Mouse (Mus musculus): ENCODE results near the gene Cyp1a1. TPM values are rescaled to one million over a fixed set of nuclear protein-coding genes. Genes with fewer than 3 reads are reported as not detected.

The Cyp1a1 gene
- polyA plus RNA-seq, 1 experiment from 2014 or later, result 0.08 TPM

GRCm38 (mm10) chr9:57724701-57725100 lies 37.0 kb downstream of the Cyp1a1 start:
- 95% methylated on average over 3 of the region's 3 CpGs for WGBS
- ATAC-seq (ENCODE audit: low FRiP score, low TSS enrichment), result no peak
- Histone ChIP-seq H3K27ac (ENCODE audit: low read depth, low read length) (no peak overlapping the region), H3K4me1 (ENCODE audit: control insufficient read depth, insufficient read depth, low read length) (no peaks in the 10 kb centered on the region), H3K4me3 (ENCODE audit: low read length) (no peak overlapping the region), H3K9ac (ENCODE audit: low read depth, low read length) (no peak overlapping the region), H3K9me3 (ENCODE audit: control insufficient read depth, low read length) (no peaks in the 10 kb centered on the region), H3K27me3 (ENCODE audit: control insufficient read depth, insufficient read depth, low read length) (no peaks in the 10 kb centered on the region), H3K4me2 (replicated peaks; ENCODE audit: low read depth, low read length) (no peak overlapping the region), H3K36me3 (ENCODE audit: control insufficient read depth, insufficient read depth, low read length) (peaks cover 55% of the 10 kb centered on the region)

GRCm38 (mm10) chr9:57728312-57728711 lies 40.6 kb downstream of the Cyp1a1 start:
- ATAC-seq (ENCODE audit: low FRiP score, low TSS enrichment), result no peak
- WGBS, result 100% methylated on average over 1 of the region's 1 CpGs
- H3K36me3 ChIP-seq (ENCODE audit: control insufficient read depth, insufficient read depth, low read length), result peaks cover 47% of the 10 kb centered on the region
- no peaks in the 10 kb centered on the region for H3K9me3 ChIP-seq (ENCODE audit: control insufficient read depth, low read length)
- H3K9ac ChIP-seq (ENCODE audit: low read depth, low read length), result no peak overlapping the region
- H3K4me2 ChIP-seq (replicated peaks; ENCODE audit: low read depth, low read length), result no peak overlapping the region
- no peak overlapping the region for H3K4me3 ChIP-seq (ENCODE audit: low read length)
- no peaks in the 10 kb centered on the region for H3K27me3 ChIP-seq (ENCODE audit: control insufficient read depth, insufficient read depth, low read length)
- H3K27ac ChIP-seq (ENCODE audit: low read depth, low read length), result no peak overlapping the region
- H3K4me1 ChIP-seq (ENCODE audit: control insufficient read depth, insufficient read depth, low read length), result no peaks in the 10 kb centered on the region

GRCm38 (mm10) chr9:57733606-57734005 lies 45.9 kb downstream of the Cyp1a1 start:
- Histone ChIP-seq H3K27ac (ENCODE audit: low read depth, low read length) (no peak overlapping the region), H3K9me3 (ENCODE audit: control insufficient read depth, low read length) (no peaks in the 10 kb centered on the region), H3K9ac (ENCODE audit: low read depth, low read length) (no peak overlapping the region), H3K36me3 (ENCODE audit: control insufficient read depth, insufficient read depth, low read length) (peaks cover 27% of the 10 kb centered on the region), H3K4me3 (ENCODE audit: low read length) (no peak overlapping the region), H3K4me1 (ENCODE audit: control insufficient read depth, insufficient read depth, low read length) (no peaks in the 10 kb centered on the region), H3K4me2 (replicated peaks; ENCODE audit: low read depth, low read length) (no peak overlapping the region), H3K27me3 (ENCODE audit: control insufficient read depth, insufficient read depth, low read length) (no peaks in the 10 kb centered on the region)
- WGBS, result 90% methylated on average over 6 of the region's 6 CpGs
- ATAC-seq (ENCODE audit: low FRiP score, low TSS enrichment), result no peak

GRCm38 (mm10) chr9:57739863-57740262 lies 52.1 kb downstream of the Cyp1a1 start:
- WGBS, result 91% methylated on average over 5 of the region's 5 CpGs
- no peak for ATAC-seq (ENCODE audit: low FRiP score, low TSS enrichment)
- peaks cover 39% of the 10 kb centered on the region for H3K36me3 ChIP-seq (ENCODE audit: control insufficient read depth, insufficient read depth, low read length)

GRCm38 (mm10) chr9:57744462-57745091 lies 56.8 kb downstream of the Cyp1a1 start:
- H3K27me3 ChIP-seq (ENCODE audit: control insufficient read depth, insufficient read depth, low read length), result no peaks in the 10 kb centered on the region
- no peak overlapping the region for H3K27ac ChIP-seq (ENCODE audit: low read depth, low read length)
- H3K9me3 ChIP-seq (ENCODE audit: control insufficient read depth, low read length), result no peaks in the 10 kb centered on the region
- no peak for ATAC-seq (ENCODE audit: low FRiP score, low TSS enrichment)
- 74% methylated on average over 3 of the region's 3 CpGs for WGBS
- H3K36me3 ChIP-seq (ENCODE audit: control insufficient read depth, insufficient read depth, low read length), result peaks cover 77% of the 10 kb centered on the region
- H3K4me3 ChIP-seq (ENCODE audit: low read length), result no peak overlapping the region
- no peaks in the 10 kb centered on the region for H3K4me1 ChIP-seq (ENCODE audit: control insufficient read depth, insufficient read depth, low read length)
- no peak overlapping the region for H3K9ac ChIP-seq (ENCODE audit: low read depth, low read length)
- no peak overlapping the region for H3K4me2 ChIP-seq (replicated peaks; ENCODE audit: low read depth, low read length)

More at GRCm38 (mm10) chr9:57739863-57740262, 52.1 kb downstream of the Cyp1a1 start:
- H3K4me2 ChIP-seq (replicated peaks; ENCODE audit: low read depth, low read length), result no peak overlapping the region
- no peaks in the 10 kb centered on the region for H3K9me3 ChIP-seq (ENCODE audit: control insufficient read depth, low read length)
- H3K27me3 ChIP-seq (ENCODE audit: control insufficient read depth, insufficient read depth, low read length), result no peaks in the 10 kb centered on the region
- H3K27ac ChIP-seq (ENCODE audit: low read depth, low read length), result no peak overlapping the region
- H3K4me3 ChIP-seq (ENCODE audit: low read length), result no peak overlapping the region
- H3K9ac ChIP-seq (ENCODE audit: low read depth, low read length), result no peak overlapping the region
- no peaks in the 10 kb centered on the region for H3K4me1 ChIP-seq (ENCODE audit: control insufficient read depth, insufficient read depth, low read length)

GRCm38 (mm10) chr9:57747067-57747466 lies 59.3 kb downstream of the Cyp1a1 start:
- H3K4me3 ChIP-seq (ENCODE audit: low read length), result no peak overlapping the region
- no peaks in the 10 kb centered on the region for H3K27me3 ChIP-seq (ENCODE audit: control insufficient read depth, insufficient read depth, low read length)
- peaks cover 81% of the 10 kb centered on the region for H3K36me3 ChIP-seq (ENCODE audit: control insufficient read depth, insufficient read depth, low read length)
- no peak overlapping the region for H3K27ac ChIP-seq (ENCODE audit: low read depth, low read length)
- H3K4me2 ChIP-seq (replicated peaks; ENCODE audit: low read depth, low read length), result no peak overlapping the region
- H3K9me3 ChIP-seq (ENCODE audit: control insufficient read depth, low read length), result no peaks in the 10 kb centered on the region
- ATAC-seq (ENCODE audit: low FRiP score, low TSS enrichment), result no peak
- no peaks in the 10 kb centered on the region for H3K4me1 ChIP-seq (ENCODE audit: control insufficient read depth, insufficient read depth, low read length)
- WGBS, result 74% methylated on average over 1 of the region's 1 CpGs
- no peak overlapping the region for H3K9ac ChIP-seq (ENCODE audit: low read depth, low read length)

- Histone ChIP-seq H3K27me3 (ENCODE audit: control insufficient read depth, insufficient read depth, low read length) (no peaks in the 10 kb centered on the region), H3K4me2 (replicated peaks; ENCODE audit: low read depth, low read length) (no peak overlapping the region), H3K4me1 (ENCODE audit: control insufficient read depth, insufficient read depth, low read length) (no peaks in the 10 kb centered on the region), H3K9ac (ENCODE audit: low read depth, low read length) (no peak overlapping the region), H3K36me3 (ENCODE audit: control insufficient read depth, insufficient read depth, low read length) (peaks cover 87% of the 10 kb centered on the region), H3K9me3 (ENCODE audit: control insufficient read depth, low read length) (no peaks in the 10 kb centered on the region), H3K27ac (ENCODE audit: low read depth, low read length) (no peak overlapping the region), H3K4me3 (ENCODE audit: low read length) (no peak overlapping the region)
- ATAC-seq (ENCODE audit: low FRiP score, low TSS enrichment), result no peak
- WGBS, result 91% methylated on average over 6 of the region's 6 CpGs
Measured at GRCm38 (mm10) chr9:57748137-57748536, 60.4 kb downstream of the Cyp1a1 start.

GRCm38 (mm10) chr9:57748831-57749230 lies 61.1 kb downstream of the Cyp1a1 start:
- WGBS, result 79% methylated on average over 1 of the region's 1 CpGs
- no peak overlapping the region for H3K4me2 ChIP-seq (replicated peaks; ENCODE audit: low read depth, low read length)

GRCm38 (mm10) chr9:57750901-57751300 lies 63.2 kb downstream of the Cyp1a1 start:
- Histone ChIP-seq H3K4me1 (ENCODE audit: control insufficient read depth, insufficient read depth, low read length) (no peaks in the 10 kb centered on the region), H3K4me2 (replicated peaks; ENCODE audit: low read depth, low read length) (no peak overlapping the region), H3K36me3 (ENCODE audit: control insufficient read depth, insufficient read depth, low read length) (peaks cover 99% of the 10 kb centered on the region), H3K4me3 (ENCODE audit: low read length) (no peak overlapping the region), H3K9ac (ENCODE audit: low read depth, low read length) (no peak overlapping the region), H3K9me3 (ENCODE audit: control insufficient read depth, low read length) (no peaks in the 10 kb centered on the region), H3K27ac (ENCODE audit: low read depth, low read length) (no peak overlapping the region), H3K27me3 (ENCODE audit: control insufficient read depth, insufficient read depth, low read length) (no peaks in the 10 kb centered on the region)
- 92% methylated on average over 7 of the region's 7 CpGs for WGBS
- no peak for ATAC-seq (ENCODE audit: low FRiP score, low TSS enrichment)

More at GRCm38 (mm10) chr9:57748831-57749230, 61.1 kb downstream of the Cyp1a1 start:
- H3K36me3 ChIP-seq (ENCODE audit: control insufficient read depth, insufficient read depth, low read length), result peaks cover 94% of the 10 kb centered on the region
- no peak overlapping the region for H3K4me3 ChIP-seq (ENCODE audit: low read length)
- no peak overlapping the region for H3K9ac ChIP-seq (ENCODE audit: low read depth, low read length)
- H3K27me3 ChIP-seq (ENCODE audit: control insufficient read depth, insufficient read depth, low read length), result no peaks in the 10 kb centered on the region
- no peaks in the 10 kb centered on the region for H3K4me1 ChIP-seq (ENCODE audit: control insufficient read depth, insufficient read depth, low read length)
- ATAC-seq (ENCODE audit: low FRiP score, low TSS enrichment), result no peak
- no peaks in the 10 kb centered on the region for H3K9me3 ChIP-seq (ENCODE audit: control insufficient read depth, low read length)
- H3K27ac ChIP-seq (ENCODE audit: low read depth, low read length), result no peak overlapping the region

Data from kidney, embryonic 14.5 days (tissue).